Mouse (Mus musculus) layer of hippocampus, adult 18-20 months (tissue): ENCODE measurements at regions not wholly inside any gene's neighbourhood (a gene's known extent, or its start where the extent isn't known, plus 50 kb on each side); places are given as distances from the start of the nearest gene placed in this dataset.

Experiments
- DNase-seq, 2 experiments: peaks; one replicate each; pipeline ENCODE4 v3.0.0; 2022; ENCODE audit warnings: low spot score in 2 of 2

DNA sequence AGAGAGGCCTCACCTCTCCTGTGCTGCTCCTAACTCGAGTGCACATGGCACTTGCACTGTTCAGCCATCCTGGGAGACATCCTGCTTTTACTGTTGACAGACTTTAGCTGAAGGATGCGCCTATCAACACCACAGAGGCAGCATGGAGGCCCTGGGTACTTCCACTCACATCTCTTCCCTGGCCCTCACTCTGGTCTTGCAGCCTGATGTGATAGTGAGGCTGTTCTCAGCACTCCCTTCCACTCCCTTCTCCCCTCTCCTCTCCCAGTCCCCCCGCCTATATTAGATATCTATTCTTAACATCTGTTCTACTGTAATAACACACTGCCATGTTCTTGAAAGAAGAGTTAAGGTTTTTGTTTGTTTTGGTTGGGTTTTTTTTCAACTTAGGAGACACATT lies 50.2 kb upstream of the Bod1 start:
- no peak for DNase-seq

DNA sequence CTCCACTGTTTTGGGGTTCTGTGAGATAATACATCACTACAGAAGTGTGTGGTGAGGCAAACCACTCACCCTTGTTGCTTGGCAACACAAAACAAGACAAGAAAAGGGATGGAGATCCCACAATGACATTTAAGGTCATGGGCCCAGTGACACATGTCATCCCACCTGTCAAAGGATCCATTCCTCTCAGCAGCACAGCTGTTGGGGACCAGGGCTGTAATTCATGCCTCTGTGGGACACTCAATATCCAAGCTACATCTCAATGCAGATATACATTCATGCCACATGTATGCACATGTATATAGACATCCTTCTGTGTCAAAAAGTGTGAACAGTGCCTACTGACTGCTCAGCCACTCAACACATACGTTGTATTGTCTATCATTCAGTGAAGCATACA lies 52.8 kb upstream of the Bod1 start:
- DNase-seq = no peak

DNA sequence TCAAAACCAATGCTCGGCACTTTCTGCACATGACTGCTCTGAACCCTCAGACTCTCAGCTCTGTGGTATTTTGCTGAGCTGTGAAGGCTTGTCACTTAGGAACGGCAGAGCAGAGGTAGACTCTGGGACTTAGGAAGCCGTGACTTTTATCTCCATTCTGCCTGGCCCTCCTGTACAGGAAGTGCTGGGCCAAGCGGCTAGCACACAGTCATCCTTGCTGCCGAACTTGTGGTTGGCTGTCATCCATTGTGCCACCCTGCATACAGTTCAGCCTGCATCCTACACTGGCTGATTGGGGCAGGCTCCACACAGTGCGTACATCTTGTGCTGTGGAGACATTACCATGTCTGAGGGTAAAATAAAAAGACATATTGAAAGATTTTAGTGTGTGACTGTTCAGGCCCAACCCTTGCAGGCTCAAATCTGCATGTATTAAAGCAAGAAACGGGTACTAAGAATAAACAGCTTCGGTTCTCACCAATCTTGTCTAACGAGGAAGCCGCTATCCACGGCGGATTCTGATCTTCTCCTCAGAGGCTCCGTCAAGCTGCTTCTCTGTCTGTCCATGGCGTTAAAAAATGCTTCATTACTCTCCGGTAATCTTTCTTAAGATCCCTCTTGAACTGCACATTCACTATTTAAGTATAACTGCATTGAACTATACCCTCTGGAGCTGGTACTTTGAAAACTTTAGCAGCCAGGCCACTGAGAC lies 54.4 kb upstream of the Bod1 start:
- no peak for DNase-seq

GRCm38 (mm10) chr11:31727289-31727688 lies 55.6 kb upstream of the Bod1 start:
- no peak for DNase-seq

DNA sequence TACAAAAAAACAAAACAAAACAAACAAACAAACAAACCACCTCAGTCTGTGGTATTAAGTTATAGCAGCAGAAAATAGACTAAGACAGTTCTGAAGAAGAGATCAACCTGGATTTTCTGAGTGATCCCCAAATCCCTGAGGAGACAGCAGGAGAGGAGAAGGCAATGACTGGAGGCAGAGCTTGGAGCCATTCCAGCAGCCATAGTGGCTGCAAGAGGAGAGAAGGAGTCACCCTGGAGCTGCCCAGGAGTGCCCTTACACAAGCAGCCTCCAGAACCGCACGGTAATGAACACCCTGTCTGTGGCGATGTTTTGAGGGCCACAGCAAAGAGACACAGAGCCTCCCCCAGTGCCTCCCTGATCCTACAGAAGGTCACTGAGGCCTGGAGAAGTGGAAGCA lies 58.0 kb upstream of the Bod1 start:
- no peak for DNase-seq

- DNase-seq = no peak
Measured at GRCm38 (mm10) chr11:31730181-31730580, 58.5 kb upstream of the Bod1 start.

GRCm38 (mm10) chr11:31730680-31731079 lies 59.0 kb upstream of the Bod1 start:
- DNase-seq = no peak

GRCm38 (mm10) chr11:31731459-31731858 lies 59.8 kb upstream of the Bod1 start:
- no peak for DNase-seq

GRCm38 (mm10) chr11:31732342-31732741 lies 60.7 kb upstream of the Bod1 start:
- no peak for DNase-seq

GRCm38 (mm10) chr11:31732958-31733357 lies 61.3 kb upstream of the Bod1 start:
- DNase-seq = no peak

DNA sequence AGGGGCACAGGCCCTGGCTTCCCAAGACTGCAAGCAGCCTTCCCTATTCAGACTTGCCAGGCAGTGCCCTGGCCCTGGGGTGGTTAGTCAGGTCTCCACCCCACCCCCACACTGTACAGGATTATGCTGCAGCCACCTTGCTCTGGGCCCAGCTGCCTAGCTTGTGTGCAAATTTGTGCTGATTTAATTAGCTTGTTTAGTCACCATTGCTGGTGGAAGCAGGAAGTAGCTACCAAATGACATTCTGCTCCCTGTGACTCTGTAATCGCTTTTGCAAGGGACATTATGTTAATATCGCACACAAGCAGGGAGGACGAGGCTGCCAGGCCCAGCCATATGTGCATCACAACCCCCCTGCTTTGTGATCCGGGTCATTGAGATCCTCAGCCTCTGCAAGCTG lies 62.4 kb upstream of the Bod1 start:
- DNase-seq = no peak

DNA sequence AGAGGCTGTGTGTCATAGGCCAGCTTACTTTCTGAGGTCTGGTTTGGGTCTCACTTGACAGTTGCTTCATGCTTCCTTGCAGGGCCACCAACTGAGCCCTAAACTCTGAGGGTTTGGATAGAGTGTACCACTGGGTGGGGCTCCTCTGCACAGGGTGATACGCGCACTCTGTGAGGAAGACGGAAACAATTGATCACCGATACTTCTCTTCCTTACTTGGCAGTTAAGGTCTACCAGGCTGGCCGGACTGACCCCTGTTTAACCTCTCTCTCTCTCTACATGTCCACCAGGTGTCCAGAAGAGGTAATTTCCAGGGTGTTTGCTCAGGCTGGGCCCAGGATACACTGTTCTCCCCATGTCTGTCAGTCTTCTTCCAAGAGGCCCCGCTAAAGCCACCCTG lies 63.6 kb upstream of the Bod1 start:
- DNase-seq = no peak

- DNase-seq = no peak
Measured at GRCm38 (mm10) chr11:31736086-31736485, 64.4 kb upstream of the Bod1 start.

- no peak for DNase-seq
Measured at GRCm38 (mm10) chr11:31736556-31737089, 64.9 kb upstream of the Bod1 start.

DNA sequence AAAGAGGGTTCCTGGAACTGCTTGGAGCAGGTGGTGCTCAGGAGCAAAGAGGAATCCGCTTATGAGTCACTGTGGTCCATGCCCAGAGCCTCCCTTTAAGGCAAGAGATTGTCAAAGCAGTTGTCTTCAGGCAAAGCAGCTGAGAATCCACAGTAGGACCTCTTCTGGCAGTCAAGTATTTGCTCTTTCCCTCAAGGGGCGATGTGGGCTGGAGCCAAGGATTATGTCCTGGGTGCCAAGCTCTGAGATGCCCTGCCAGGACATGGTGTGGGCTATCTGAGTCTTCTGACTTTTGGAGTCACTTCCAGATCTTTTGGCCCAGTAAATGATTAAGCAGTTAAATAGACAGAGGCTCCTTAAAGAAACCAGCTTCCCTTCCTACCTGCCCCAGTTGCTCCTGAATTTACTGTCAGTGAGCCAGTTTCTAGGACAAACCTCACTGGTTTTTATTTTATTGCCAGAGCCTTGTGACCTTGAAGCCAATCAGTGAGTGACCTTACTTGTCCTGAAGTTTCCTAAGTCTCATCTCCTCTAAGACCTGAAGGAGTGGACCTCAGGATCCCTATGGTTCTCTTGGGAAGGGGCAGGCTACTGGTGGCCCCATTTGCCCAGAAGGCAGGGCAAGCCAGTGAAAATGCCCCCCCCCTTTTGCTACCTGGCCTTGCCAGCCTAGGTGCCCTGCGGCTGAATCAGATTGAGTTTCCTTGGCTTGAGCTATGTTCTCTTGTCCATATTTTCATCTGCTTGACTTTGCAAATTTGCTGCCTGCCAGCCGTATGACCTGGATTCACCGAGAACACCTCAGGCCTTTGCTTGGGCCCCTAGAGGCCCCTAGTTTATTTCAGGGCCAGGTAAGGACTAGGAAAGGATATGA lies 66.7 kb upstream of the Bod1 start:
- no peak for DNase-seq

DNA sequence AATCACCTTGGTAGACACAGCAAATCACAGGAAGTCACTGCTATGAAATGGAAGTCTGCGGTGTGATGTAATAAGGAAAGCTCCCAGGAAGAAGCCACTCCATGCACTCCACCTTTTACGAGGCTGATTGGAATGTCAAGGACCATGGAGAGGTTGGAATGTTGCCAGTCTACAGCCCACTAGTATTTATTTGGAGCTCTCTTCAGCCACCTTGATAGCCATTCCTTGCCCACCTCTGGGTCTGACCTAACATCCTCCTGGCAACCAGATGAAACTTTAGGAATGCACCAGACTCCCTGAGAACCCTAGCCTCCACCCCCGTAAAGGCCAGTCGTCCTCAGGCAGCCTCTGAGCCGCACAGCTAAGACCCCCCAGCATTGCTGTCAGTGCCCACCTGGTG lies 68.7 kb upstream of the Bod1 start:
- DNase-seq = no peak

DNA sequence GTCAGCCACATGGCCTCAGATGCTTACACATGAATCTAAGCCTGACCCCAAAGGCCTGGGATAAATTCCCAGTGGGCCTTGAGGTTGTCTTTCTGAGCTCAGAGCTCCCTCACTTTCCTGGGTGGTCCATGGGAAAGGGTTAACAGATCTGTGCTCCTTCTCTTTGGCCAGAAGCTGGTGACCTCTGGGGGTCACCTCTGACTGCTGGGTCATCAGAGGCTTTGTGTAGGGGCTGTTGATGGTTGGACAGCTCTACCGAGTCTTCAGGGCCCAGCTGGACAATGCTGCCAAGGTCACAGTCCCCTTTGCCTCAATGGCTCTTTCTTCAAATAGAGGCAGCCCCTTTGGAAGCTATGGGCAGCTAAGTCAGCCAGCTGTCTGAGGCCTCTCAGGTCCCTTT lies 70.5 kb upstream of the Bod1 start:
- no peak for DNase-seq

GRCm38 (mm10) chr11:31744076-31744785 lies 72.5 kb upstream of the Bod1 start:
- no peak for DNase-seq

DNA sequence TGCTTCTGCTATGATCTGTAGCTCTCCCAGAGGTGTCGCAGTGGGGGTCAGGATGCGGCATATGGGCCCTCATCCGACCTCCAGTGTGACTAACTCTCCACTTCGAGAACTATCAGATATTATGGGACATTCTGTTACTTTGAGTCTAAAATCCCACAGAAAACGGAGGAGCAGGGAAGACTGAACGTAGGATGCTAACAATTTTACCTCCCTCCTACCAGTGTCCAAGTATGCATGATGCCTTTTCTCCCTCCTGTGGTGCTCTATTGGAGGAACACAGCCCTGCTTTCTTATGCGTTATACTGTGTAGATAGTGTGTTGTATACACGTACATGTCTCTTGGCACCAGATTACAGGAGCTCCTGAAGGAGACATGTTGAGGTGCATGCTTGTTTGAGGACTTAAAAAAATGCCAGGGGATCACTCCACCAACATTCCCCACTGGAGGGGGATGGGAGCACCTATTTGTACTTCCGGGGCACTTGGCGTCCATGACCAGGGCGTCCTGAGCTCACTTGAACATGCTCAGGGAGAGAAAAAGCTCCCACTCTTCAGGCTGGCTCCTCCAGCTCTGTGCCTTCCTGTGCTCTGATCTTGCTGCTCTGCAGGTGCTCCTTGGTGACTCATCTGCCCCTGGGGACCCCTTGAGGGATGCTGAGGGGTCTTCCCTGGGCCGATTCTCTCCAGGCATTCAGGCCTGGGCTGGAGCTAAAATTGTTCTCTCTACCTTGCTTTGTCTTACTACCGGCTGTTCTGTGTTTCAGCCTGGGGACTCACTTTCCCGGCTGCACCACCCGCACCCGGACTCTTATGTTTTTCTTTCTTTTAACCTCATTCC lies 73.6 kb upstream of the Bod1 start:
- no peak for DNase-seq

DNA sequence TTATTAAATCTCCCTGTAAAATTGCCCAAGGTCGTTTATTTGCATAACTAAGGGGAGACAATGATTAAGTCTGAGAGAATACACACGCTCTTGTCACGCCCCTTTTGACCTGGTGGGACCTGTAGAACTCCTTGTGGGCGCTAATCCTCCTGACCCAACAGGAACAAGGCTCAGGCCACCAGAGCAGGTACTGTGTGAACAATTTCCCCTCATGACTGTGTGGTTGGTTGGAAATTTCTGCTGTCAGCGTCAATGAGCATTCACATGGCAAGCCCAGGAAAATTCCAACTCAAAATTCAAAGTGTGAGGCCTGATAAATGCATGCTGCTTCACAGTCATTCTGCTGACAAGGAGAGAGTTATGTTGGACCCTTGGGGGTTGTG lies 74.2 kb upstream of the Bod1 start:
- DNase-seq = no peak

DNA sequence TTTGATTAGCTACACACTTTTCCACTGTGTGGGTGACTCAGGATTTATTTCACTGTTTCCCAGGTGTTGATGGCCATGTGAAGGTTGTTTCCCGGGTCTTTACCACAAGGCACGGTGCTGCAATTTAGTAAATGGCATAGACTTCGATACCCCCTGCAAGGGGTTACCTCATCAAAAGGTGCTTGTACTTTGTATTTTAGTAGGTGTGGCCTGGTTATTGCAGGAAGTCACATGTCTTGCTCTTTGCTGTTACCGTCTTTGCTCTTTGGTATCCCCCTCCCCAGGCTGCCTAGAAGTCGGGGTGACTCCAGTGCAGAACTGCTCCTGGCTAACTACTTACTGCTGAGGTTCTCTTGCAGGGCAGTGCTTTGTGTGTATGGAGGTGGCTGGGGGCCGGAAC lies 74.8 kb upstream of the Bod1 start:
- DNase-seq = no peak
